Mouse (Mus musculus): ENCODE data around the gene Tnp1. TPM values are rescaled to one million over a fixed set of nuclear protein-coding genes. Genes with fewer than 3 reads are reported as not detected.

Tnp1 gene
- polyA plus RNA-seq, 2 experiments from 2014 or later = not detected

DNA sequence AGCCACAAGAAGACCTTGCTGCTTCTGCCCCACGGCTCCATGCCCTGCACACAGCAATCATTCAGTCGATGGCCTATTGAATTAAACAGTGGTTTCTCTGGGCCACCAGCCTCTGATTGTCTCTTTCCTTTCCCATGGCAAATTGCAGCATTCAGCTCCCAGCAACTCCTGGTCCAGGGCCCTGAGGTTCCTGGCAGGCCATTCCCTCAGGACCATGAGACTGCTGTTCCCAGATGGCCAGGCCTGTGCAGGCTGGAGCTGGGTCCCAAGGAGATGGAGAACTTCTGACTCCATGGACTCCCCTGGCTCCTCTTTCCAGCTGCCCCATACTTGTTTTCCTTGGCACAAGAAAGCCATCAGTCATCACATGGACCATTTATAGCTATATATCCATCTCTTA lies 10.8 kb downstream of the Tnp1 start:
- no peak for ATAC-seq

- no peak for ATAC-seq
Observed at GRCm38 (mm10) chr1:73002637-73003036, 13.1 kb downstream of the Tnp1 start.

DNA sequence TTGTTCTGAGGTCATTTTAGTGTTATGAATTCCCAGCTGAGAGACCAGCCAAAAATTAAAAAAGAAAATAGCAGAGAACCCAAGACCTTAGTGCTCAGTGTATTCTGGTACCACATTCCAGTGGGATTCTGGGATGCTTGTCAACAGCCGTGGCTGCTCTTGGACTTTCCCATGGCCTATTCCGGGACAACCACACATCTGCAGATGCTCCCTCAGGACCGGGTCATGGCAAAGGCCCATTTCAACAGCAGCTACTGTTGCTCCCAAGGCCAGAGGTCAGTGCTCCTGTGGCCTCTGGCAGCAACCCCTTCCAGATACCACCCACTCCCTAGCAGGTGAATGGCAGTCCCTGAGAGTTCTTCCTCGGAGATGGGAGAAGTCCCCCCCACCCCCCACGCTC lies 13.7 kb downstream of the Tnp1 start:
- no peak for ATAC-seq

DNA sequence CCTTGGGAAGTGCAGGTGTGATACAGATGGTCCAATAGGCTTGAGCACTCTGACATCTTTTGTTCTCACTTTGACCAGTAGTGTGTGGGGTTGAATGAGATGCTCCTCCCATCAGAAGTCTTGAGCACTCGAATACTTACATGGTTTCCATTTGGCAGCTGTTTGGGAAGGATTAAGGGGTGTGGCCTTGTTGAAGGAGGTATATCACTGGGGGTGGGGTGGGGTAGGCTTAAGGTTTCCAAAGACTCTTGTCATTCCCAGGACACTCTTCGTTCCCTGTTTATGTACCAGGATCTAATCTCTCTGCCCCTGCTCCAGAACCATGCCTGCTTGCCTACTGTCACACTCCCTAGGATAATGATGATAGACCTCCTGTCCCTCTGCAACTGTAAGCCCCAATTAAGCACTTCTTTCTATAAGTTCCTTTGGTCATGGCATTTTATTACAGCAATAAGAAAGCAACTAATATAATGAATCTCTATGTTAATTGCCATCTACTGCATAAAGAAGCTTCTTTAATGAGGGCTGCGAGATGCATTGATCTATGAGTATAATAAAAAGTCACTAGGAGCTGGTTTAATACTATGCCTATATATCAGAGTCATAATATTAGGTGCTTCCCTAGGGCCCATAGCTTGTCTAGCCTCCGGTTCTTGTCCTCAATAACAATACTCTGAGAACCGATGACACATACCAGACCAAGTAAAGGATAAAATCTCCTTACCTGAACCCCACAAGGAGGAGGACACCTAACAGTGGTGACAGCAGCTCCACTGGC lies 20.8 kb downstream of the Tnp1 start:
- ATAC-seq = no peak

DNA sequence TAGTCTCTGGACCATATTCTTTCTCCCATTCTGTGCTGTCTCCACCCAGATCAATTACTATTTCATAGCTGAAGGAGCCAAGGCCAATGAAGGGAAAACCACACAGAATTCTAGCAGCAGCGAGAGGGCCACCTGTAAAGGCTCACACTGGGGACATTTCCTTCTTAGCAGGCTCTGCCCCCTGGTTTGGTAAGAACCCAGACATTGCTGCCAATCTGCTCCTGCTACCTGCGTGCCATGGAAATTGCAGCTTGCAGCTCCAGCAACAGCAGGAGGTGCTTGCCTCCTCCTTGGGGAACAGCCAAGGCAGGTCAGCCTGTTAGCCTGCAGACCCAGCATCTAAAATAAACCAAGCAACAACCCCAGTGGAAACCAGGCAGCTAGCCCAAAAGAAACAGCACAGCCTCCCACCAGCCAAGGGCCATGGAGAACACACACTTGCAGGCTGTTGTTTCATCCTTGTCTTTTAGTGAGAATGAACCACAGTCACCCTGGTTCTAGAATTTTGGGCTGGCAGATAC lies 22.7 kb downstream of the Tnp1 start:
- ATAC-seq = no peak

GRCm38 (mm10) chr1:72992209-72992608 lies 23.5 kb downstream of the Tnp1 start:
- ATAC-seq = no peak

GRCm38 (mm10) chr1:72988904-72989303 lies 26.8 kb downstream of the Tnp1 start:
- ATAC-seq = no peak

DNA sequence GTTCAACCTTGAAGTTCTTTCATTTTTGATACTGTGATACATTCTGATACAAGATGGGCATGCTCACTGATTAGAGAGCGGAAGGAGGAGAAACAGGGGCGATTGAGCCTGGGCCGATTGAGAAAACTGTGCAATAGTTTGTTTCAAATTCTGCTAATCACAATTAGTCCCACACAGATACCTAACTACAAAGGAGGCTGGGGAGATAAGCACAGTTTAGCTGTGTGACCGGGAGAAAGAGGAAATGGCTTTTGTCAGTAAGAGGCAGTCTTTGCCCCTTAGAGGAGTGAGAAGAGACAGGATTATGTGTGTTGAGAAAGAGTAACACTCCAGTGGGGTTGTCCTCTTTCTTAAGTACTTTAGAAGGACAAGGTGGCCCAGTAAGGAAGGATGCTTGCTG lies 29.0 kb downstream of the Tnp1 start:
- no peak for ATAC-seq

GRCm38 (mm10) chr1:72978956-72979355 lies 36.8 kb downstream of the Tnp1 start:
- no peak for ATAC-seq

- no peak for ATAC-seq
Observed at GRCm38 (mm10) chr1:72974226-72974625, 41.5 kb downstream of the Tnp1 start.

DNA sequence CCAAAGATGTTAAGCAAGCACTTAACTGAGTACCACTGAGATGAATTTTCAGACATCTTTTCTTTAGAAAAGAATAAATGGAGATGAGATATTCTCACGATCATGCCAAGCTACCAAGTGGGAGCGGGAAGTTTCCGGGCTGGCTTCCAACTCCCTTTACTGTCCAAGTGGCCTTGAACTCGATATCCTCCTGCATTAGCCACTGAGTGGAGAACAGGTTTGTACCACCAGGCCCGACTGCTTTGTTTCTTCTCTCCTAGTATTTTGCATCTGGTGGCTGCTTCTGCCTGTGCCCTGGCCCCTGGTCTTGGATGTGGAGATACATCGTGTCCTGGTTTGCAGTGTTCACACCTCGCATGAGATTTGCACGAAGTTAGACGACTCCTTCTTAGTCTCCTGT lies 45.2 kb downstream of the Tnp1 start:
- no peak for ATAC-seq

DNA sequence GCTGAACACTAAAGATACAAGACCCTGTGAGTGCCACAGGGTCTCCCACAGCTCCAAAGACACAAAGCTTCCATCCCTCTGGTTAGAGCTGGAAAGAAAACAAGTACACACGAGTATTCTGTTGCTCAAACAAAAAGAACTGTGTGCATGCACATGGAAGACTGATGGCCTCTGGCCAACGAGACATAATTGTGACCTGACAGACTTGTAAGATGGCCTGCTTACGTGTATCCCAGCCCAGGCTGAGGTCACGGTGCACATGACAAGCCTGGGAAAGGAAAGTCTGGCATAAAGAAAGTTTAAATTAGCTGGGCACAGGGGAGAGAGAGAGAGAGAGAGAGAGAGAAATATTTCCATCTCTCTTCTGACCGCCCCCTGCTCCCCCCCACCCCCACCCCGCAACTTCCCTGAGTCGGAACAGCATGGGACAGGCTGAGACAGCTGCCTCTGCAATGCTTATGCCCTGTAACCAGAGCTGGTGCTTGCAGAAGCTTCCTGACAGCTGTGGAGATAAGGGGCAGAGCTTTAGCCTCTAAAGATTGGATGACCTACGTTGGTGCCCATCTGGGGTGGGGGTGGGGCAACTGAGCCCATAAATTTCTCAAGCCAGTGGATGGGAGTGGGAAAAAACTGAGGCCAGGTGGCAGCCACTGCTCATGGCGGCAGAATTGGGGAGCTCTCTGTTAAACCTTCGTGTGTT lies 46.4 kb downstream of the Tnp1 start:
- no peak for ATAC-seq

DNA sequence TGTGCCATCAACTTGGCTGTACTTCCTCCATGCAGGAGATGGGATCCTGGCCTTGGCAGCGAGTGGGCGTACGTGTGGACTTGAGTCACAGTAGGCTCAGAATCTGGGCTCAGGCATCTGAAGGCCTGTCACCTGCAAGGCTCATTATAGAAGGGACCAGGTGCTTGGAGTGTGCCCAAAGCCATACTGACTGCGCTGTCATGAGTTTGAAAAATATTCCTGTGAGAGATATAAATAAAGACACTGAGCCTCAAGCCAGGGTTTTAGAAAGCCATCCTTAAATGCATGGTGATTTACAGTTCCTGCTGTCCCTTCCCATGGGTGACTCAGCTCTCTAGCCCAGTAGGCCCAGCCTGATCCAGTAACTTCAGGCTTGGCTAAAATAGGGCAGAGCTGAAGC lies 49.3 kb downstream of the Tnp1 start:
- no peak for ATAC-seq

Other genes starting within 250 kb of the Tnp1 start
- gene Igfbp2, start 191.4 kb downstream of the Tnp1 start, polyA plus RNA-seq (2017; shearing (Covaris generic)) = not detected
- gene Igfbp5, start 141.0 kb downstream of the Tnp1 start, polyA plus RNA-seq (2017; shearing (Covaris generic)) = not detected

Measured in activated CD4-positive, CD25-positive, alpha-beta regulatory T cell, adult 4 months (primary cell).